Mouse (Mus musculus) left cerebral cortex, adult 11 months (tissue): ENCODE measurements around the gene Sdhaf1.

Source experiments
- DNase-seq: peaks from one replicate; pipeline ENCODE4 v3.0.0; 2022; ENCODE audit warnings: low spot score

The Sdhaf1 gene

DNA sequence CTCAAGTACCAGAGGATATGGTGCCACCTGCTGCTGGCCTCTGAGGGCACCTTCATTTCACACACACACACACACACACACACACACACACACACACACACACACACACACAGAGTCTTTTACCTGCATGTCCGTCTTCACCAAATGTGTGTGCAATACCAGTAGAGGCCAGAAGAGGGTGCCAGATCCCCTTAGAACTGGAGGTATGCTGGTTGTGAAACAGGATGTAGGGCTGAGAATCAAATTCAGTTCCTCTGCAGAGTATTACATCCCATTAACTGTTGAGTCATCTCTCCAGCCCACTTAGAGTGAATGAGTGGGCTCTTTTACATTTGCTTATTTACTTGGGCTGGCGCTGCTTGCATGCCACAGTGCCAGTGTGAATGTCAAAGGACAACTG, 1.7 kb upstream of the Sdhaf1 start:
- DNase-seq = no peak

DNA sequence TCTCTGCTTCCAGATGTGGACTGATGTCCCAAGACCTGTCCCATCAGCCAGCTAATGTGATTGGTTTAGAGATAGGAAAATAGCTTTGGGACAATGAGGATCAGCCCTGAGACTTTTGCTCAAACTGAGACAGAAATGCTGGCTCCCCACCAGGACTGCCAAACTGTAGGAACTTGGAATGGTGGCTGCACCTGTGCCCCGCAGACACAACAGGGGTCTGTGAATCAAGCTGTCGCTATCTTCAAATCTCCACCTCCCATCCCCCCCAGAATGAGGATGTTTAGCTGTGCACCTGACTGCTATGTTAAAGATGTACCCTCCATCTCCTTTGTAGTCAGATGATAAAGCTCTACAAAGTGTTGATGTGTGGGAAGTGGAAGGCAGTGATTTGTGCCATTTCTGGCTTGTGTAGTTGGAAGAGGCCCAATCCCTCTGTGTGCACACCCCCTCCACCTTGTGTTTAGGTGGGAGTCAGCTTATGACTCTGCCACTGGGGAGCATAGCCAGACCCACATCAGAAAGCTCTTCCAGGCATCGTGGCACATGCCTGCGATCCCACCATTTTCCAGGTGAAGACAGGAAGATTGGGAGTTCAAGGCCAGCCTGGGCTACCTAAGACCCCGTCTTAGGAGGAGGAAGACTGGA, 727 bp upstream of the Sdhaf1 start:
- DNase-seq = peak; percentile 58

DNA sequence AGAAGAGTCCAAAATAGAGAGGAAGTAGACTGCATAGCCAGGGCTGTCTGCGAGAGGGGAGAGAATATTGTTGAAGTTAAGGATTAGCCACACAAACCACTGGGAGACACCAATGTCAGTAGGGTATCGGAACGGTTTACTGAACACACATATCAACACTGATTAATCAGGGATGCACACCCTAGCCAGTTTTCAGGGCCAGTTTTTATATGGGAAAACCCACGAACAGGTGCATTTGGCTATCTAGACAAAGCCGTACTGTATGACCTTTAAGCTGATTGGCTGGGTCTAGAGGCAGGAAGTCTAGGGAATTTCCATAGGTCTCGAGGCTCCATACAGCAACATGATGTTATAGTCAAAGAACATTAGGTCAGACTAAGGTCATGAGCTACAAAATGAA, 830 bp downstream of the Sdhaf1 start:
- DNase-seq = no peak

DNA sequence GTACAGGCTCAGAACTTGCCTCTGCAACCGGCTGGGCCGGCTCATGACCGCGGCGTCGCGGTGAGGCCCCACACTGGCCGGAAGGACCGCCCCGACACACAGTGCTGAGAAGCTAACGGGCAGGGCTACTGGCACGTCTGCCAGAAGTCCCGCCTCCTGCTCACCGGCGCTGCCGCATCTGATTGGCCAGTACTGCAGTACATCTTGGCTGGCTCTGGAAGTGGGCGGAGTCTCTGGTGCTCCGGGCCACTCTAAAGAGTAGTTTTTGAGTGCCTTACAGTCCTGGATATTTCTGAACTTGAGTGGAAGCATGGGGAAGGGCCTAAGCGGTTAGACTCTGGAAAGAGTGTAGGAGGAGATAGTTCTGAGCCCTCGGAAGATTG, 1.4 kb downstream of the Sdhaf1 start:
- DNase-seq = peak; percentile 97

DNA sequence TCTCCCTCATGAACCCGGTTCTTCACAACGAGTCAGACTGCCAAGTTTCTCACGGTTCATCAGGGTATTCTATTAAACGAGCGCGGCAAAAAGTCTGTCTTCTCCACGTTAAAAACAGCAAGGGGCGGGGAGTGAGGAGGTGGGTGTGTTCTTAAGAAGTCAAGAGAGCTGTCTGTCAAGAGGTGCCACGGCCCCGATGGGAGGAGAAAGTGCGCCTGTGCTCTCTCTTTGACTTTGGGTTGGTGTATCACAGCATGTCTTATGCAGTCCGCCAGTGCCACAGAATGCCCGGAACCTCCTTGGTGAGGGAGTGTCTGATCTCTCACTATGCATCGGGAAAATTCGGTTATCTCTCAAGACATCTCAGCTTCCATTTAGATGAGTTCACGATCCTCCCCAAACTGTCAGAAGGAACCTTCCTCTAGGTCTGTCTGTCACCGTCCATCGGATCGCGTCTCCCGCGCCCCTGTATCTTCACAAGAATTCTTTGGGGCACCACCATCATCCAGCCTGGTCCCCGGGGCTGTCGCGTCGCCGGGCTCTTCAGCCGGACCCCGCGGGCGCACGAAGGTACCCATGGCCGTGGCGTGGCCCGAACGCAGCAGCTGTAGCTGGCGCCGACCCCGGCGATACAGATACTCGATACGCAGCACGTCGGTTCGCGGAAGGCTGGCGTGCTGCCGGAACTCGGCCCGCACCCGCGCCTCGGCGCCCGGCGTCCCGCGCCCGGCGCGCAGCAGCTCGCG, 2.0 kb downstream of the Sdhaf1 start, which contains the start of gene E130208F15Rik:
E130208F15Rik (plus strand) TSS at position 202 of the 746 bp plus-strand sequence.
- DNase-seq = peak; percentile 55

DNA sequence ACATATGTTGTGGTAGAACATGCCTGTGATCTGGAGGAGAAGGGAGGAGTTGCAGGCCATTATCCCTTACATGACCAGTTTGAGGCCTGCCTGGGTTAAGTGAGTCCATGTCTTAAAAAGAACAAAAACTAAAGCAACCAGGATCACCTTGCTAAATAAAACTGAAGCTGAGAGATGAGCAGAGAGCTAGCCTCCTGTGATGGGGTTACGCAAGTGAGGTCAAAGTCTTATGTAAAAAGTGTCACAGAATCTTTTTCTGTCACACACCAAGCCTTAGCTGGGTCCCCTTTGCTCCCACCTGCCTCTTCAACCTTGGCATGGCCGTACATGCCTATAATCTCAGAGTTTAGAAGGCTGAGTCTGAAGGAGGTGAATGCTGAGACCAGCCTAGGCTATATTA, 2.7 kb downstream of the Sdhaf1 start:
- DNase-seq = no peak

DNA sequence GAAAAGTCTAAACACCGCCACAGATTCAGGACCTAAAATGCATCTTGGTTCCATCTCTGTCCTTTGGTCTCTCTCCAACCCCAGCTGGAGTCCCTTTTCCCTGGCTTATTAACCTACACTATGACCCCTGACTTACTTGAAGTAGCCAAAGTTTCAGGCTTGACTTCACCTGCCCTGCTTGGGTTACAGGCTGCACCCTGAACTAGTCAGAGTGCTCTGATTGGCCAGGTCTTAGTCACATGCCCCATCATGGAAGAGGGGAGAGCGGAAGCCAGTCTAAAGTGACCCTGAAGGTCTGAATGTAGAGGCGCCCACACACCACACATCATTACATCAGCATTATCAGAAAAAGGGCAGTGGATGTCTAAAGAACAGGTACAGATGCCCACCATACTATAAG, 5.6 kb downstream of the Sdhaf1 start:
- no peak for DNase-seq

DNA sequence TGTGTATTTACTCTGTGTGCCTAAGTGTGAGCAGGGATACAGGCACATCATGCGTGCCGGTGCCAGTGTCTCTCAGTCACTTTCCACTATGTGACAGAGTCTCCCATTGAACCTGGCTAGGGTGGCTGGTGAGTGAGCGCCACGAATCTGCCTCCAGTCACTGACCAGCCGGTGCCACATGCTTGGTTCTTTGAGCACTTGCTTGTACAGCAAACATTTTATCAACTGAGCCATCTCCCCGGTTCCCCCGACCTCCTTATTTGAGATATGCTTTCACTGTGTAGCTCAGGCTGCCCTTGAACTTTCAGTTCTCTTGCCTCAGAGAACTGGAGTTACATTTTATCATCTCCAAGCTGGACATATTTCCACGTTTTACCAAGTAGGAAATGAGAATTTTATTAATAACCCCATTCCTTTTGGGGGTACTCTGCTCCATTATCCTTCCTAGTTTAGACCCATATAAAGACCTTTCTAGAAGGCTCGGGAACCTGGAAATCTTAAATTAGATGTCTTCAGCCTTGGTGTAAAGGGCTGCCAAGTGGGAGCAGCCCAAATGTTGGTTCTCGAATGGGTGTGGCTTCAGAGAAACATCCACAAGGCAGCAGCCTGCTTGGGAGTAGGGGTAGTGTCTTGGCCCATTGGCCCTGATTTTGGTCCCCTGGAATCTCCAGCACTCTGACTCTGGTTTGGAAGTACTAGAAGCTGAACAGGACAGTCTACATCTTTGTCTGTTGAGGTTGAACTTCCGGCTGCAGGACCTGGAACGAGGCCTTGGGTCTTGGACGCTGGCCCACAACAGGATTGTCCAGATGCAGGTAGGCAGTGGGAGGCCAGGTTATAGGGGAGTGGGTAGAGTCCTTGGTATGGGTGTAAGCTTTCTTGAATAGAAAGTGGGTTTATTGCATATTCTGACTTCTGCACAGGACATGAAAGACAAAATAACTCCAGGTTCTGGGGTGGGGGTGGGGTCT, 7.9 kb downstream of the Sdhaf1 start:
- DNase-seq = no peak

DNA sequence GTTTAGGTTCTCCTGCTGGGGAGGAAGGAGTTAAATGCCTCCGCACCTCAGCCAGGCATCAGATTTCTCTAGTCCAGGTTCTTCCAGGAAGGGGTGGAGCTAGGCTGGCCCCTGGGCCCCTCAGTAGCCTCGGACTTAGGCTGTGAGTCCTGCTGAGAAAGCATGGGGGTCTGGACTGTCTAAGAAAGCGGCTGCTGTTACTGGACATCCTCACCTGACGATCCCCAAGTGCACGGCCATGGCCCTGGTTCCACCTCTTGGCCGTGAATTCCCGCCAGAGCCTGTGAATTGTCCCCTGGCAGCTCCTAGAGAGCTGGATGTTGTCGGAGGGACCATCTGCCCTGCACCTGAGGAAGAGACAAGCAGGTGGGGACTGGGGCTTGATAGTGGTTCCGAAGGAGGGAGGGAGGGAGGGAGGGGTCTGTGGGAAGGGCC, 9.0 kb downstream of the Sdhaf1 start, which contains the start of gene Syne4:
Syne4 (plus strand) TSS at position 87 of the 435 bp plus-strand sequence.
- DNase-seq = no peak

DNA sequence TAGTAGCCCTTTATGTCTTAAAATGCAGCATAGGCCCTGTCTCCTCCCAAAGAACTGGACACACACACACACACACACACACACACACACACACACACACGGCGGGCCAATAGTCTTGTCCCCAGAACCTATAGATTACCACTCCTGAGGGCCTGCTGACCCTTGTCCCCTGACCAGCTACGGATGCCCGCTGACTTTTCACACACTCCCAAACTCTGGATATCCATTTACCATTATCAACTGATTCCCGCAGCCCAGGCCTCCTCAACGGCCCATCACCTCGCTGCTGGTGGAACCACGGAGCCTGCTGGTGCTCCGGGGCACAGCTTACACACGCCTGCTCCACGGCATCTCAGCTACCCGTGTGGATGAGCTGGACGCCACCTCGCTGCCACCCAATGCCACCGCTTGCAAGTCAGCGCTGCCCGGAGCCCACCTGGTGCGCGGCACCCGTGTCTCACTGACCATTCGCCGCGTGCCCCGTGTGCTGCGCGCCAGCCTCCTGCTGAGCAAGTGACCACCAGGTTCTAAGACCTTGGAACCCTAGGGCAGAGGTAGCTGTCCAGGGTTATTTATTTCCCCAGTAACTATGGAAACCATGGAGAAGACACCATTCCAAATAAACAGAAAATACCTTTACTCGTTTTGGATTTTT, 9.9 kb downstream of the Sdhaf1 start:
- no peak for DNase-seq

DNA sequence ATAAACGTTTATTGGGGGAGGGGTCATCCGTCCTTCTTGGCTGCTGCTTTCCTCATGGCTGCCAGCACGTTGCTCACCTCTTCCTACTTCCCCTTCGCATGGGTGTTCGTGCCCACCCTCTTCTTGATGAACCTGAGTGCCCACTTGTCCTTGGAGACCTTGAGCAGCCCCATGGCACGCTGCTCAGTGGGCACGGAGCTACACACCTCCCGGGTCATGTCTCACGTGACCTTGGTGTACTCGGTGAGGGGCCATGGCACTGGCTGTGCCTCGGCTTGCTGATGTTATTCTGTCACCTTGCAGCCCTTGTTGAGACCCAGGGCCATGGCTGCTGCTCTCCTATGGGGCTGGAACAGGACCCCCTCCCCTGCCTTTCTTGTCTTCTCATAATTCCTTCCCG, 13.6 kb downstream of the Sdhaf1 start:
- no peak for DNase-seq

DNA sequence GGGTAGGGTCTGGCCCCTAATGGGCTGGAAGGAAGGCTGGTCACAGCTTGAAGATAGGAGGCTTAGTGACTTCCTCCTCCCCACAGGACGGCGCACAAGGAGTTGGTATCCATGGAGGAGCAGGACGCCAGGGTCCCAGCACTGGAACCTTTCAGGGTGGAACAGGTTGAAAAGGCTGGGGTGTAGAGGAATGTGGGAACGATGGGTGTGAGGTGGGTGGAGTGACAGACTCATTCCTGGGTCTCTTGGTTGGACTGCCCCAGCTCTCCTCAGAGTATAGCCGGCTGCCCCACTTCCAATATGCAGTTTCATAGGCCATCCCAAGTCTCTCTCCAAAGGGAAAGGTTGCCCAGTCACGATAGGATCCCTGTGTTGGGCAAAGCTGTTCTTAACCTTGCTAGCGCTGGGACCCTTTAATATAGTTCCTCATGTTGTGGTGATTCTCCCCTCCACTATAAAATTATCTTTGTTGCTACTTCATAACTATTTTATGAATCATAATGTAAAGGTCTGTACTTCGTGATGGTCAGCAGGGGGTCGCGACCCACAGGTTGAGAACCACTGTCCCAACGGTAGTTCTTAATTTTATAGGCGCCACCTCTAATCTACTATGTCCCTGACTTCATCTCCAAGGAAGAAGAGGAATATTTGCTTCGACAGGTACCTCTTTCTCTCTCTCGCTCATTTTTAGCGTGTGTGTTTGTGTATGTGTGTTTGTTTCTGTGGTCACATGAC, 14.1 kb downstream of the Sdhaf1 start:
- DNase-seq = no peak

DNA sequence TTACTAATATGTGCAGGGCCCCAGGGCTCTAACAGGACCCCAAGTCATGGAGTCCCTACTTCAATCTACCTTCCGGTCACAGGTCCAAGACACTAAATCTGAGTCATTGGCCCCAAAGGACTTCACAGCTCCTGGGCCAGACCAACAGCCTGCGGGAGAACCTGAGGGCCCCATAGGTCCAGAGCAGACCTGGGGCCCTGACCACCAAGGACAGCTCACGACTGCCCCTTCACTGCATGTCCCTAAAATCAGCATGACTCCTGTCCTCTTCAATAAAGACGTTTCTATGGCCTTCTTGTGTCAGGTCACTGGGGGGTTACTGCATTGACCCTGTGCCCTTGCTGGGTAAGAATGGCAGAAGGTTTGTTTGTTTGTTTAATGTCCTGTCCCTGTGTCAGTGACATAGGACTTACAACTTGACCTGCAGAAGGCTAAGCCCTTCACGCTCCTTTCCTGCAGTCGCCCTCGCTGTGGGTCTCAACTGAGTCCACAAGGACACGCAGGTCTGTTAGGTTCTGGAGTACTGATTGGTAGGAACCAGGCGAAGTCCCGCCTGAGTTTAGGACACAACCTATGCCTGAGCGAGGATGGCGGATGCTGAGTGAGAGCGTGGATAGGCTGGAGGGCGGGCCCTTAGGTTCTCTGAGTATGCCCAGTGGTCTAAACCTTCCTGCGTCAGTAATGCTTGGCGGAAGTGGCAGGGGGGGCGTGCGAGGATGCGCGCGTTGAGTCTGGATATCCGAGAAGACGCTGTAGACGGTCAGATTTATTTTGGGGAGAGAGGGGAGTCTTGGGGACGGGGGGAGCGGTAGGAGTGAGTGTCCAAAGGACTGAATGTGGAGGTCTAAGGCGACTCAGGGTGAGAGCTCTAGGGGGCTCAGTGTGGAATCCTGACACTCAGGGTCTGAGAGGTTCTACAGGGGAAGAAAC, 15.4 kb downstream of the Sdhaf1 start, which contains the start of gene Alkbh6:
Alkbh6 (plus strand) TSS at position 642 of the 930 bp plus-strand sequence.
- peak; percentile 95 for DNase-seq

DNA sequence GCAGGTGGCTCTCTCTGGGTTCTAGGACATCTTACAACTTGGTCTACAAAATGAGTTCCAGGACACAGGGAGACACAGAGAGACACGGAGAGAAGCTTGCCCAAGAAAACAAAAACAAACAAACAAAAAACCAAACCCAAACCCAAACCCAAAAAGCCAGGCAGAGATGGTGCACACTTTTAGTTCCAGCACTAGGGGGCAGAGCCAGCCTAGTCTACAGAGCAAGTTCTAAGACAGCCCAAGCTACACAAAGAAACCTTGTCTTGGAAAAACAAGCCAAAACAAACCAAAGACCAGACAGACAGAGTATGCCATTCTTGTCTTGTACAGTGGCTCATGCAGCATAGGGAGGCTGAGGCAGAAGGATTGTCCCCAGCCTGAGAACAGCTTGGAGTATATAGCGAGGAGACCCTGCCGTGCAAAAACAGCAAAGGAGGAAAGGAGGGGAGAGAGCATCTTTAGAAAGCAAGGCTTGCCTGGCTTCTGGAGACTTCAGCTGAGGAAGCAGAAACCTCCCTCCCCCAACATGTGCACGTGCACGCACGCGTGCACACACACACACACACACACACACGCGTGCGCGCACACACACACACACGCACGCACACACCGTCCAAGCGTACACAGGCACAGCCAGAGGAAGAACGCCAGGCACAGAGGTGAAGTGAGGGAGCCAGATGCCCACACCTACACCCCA, 17.5 kb downstream of the Sdhaf1 start:
- no peak for DNase-seq

DNA sequence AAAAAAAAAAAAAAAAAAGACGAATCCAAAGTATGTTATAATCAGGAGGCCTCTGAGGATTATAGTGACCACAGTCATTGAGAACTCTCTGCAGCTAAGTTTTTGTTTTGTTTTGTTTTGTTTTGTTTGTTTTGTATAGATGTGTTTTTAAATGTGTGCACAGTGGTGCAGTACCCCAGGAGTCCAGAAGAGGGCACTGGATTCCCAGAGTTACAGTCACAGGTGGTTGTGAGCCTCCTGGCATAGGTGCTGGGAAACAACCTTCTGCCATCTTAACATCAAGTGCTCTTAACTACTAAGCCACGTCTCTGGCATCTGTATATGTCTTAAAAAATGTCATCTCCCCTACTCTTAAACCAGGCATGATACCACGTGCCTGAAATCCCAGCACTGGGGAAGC, 22.8 kb downstream of the Sdhaf1 start:
- no peak for DNase-seq

DNA sequence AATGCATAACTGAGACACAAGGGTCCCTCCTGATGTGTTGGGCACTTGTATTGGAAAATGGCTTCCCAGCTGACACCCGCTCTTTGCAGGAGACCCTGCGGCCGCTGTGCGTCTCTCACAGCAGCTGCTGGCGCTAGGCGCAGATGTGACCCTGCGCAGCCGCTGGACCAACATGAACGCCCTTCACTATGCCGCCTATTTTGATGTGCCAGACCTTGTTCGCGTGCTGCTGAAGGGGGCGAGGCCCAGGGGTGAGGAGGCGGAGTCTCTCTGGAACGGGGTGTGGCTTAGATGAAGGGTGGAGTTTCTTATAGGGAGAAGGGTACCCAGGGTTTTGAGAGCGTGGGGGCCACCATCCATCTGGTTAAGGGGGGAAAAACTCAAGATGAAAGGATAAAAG, 26.4 kb downstream of the Sdhaf1 start:
- no peak for DNase-seq

DNA sequence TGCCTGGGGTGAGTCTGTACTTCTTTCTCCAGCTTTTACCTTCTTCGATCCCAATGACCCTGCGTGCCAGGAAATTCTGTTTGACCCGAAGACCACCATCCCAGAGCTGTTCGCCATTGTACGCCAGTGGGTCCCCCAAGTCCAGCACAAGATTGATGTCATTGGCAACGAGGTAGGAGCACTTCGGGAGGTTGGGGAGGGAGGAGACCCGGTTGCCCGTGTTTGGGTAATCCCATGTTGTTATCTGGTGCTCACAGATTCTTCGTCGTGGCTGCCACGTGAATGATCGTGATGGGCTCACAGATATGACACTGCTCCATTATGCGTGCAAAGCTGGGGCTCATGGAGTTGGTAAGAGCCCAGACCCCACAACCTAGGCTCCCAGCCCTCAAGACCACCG, 26.9 kb downstream of the Sdhaf1 start:
- DNase-seq = no peak

DNA sequence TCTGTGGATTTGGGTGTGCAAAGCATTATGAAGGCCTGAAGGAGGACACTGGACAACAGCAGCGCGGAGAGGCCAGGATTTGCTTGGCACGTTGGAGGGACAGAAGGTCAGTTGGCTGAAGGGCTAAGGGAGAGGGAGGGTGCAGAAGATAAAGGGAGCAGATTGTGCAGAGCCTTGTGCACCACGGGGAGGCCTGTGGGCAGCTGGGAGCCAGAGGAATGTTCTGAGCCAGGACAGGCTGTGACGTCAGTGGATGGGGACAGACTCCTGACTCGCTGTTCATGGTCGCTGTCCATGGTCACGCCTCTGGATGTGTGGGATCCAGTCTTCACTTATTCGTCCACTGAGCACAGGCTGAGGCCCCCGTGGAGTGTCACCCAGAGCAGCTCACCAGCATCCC, 28.6 kb downstream of the Sdhaf1 start:
- no peak for DNase-seq

DNA sequence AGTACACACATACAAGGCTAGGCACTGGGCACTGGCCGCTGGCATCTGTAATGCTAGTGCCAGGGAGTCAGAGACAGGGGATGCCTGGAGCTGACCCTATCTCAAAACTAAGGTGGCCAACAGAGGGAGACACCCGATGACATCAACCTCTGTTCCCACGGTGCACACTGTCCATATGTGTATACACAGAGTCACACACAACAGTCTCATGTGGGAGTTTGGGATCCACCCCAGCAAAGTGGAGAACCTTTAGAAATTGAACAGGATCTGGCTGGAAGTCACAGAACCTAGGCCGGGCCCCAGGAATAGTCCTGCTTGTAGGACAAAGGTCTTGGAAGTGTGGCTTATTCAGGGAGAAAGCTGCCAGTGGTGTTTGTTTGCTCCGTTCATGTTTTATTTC, 29.4 kb downstream of the Sdhaf1 start:
- DNase-seq = no peak
